ENCODE assay signal across 23 mouse cellular contexts in the genomic region with DNA sequence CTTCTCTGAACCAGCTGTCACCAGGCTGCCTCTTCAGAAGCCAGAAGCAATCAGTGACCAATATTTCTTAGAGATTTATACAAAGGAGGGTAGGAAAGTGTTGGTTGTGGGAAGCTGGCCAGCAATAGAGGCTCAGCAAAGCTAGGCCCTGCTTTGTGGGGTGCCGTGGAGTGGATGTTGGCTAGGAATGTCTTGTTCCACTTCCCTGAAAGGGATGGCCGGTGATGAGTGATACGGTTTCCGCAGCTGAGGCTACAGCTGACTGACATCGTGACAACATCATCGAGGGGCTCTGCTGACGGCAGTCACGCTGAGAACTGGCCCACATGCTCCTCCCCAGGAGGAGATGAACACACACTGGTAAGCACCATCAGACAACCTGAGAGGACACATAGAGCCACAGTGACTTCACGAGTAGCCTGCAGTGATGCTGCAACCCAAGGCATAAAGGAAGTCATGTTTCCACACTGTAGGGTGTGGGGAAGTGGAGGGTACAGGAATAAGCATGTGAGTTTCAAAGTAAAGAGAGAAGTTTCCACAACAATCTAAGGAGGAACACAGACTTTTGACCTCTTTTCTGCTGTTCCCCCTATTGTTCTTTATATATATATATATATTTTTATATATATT.
A peak's percentile ranks its signal among the peaks of the same experiment; 100 is the strongest.
DNase-seq lines count a peak whose midpoint lies in the region; ATAC-seq and TF ChIP-seq lines count a peak whose summit lies in the region.
"Had no signal": no experiment of that assay in that cellular context is flagged by ENCODE, and none has a peak within 500 bp of the region (broad histone marks: within the 10 kb centered on the region; RNA-seq: fewer than 3 reads in every experiment).

No protein-coding gene starts in this region.

- DNase-seq in hindbrain, embryonic 14.5 days (ENCODE audit: low spot score): no peak
- no peak for DNase-seq in hindbrain, embryonic 10.5 days (ENCODE audit: low spot score)
- peak; percentile 28 for DNase-seq in lung, postnatal 0 days (ENCODE audit: low spot score)
- no peak for DNase-seq in lung, adult 2 months
- DNase-seq in T-cell, adult 2 months (ENCODE audit: low spot score): no peak
- DNase-seq in urinary bladder, adult 2 months (ENCODE audit: low spot score): no peak
- DNase-seq: B cell, adult 2 months; cerebellum, adult 8-10 months; gastrocnemius, postnatal 36 days; heart, postnatal 14 days; kidney, adult 11 months; left cerebral cortex, postnatal 4 days; spleen, adult 18-20 months had no signal

- H3K4me2 ChIP-seq in hindbrain, embryonic 14.5 days (replicated peaks): no peak overlapping the region
- no peak overlapping the region for H3K4me2 ChIP-seq in lung, postnatal 0 days (replicated peaks; ENCODE audit: low read depth, low read length)
- H3K4me2 ChIP-seq: forebrain, embryonic 13.5 days; heart, embryonic 12.5 days; hindbrain, embryonic 15.5 days; liver, embryonic 12.5 days; midbrain, embryonic 12.5 days had no signal

- no peak overlapping the region for H3K9ac ChIP-seq in hindbrain, embryonic 14.5 days
- no peak overlapping the region for H3K9ac ChIP-seq in lung, postnatal 0 days (replicated peaks; ENCODE audit: low read depth)
- H3K9ac ChIP-seq: forebrain, embryonic 13.5 days; heart, embryonic 12.5 days; hindbrain, embryonic 15.5 days; liver, embryonic 12.5 days; midbrain, embryonic 12.5 days had no signal

- ATAC-seq in hindbrain, embryonic 14.5 days (ENCODE audit: low FRiP score): 0 out of 2 replicates have a peak, but pooled peaks have one; percentile 46
- ATAC-seq in lung, postnatal 0 days: peak; percentile 11; the same call in 1 of the 2 replicates
- peak; percentile 62 to 71; a peak in 3 of 4 replicates for ATAC-seq in hematopoietic stem cell, adult 5-6 weeks (replicated peaks in 1 of 2; ENCODE audit: insufficient read depth in 1 of 2, low FRiP score in 2 of 2, low TSS enrichment in 1 of 2, low read depth in 1 of 2, poor library complexity in 2 of 2, severe bottlenecking in 2 of 2)
- peak; percentile 50; the same call in 1 of the 2 replicates for ATAC-seq in neutrophil, adult 5-6 weeks (ENCODE audit: extremely low read depth, insufficient number of reproducible peaks, low FRiP score, poor library complexity, severe bottlenecking)
- ATAC-seq: forebrain, embryonic 13.5 days; liver, embryonic 12.5 days had no signal

- 0 out of 2 replicates have a peak, but pooled peaks cover 7% of the 10 kb centered on the region for H3K4me1 ChIP-seq in hindbrain, embryonic 14.5 days (replicated peaks; ENCODE audit: control insufficient read depth, insufficient read depth, low read length)
- H3K4me1 ChIP-seq in hindbrain, embryonic 10.5 days (replicated peaks): 0 out of 2 replicates have a peak, but pooled peaks cover 5% of the 10 kb centered on the region
- H3K4me1 ChIP-seq in lung, postnatal 0 days (ENCODE audit: insufficient read depth, low read depth, low read length): no peaks in the 10 kb centered on the region
- H3K4me1 ChIP-seq in lung, adult 2 months (ENCODE audit: control insufficient read depth, insufficient read depth, low read length): no peaks in the 10 kb centered on the region
- H3K4me1 ChIP-seq: forebrain, embryonic 13.5 days; hindbrain, embryonic 15.5 days; liver, embryonic 12.5 days; midbrain, embryonic 12.5 days had no signal

- H3K36me3 ChIP-seq in hindbrain, embryonic 14.5 days (replicated peaks; ENCODE audit: control insufficient read depth, insufficient read depth): no peaks in the 10 kb centered on the region
- H3K36me3 ChIP-seq in hindbrain, embryonic 10.5 days: no peaks in the 10 kb centered on the region
- H3K36me3 ChIP-seq in lung, postnatal 0 days (ENCODE audit: insufficient read depth, low read length): no peaks in the 10 kb centered on the region
- H3K36me3 ChIP-seq: heart, embryonic 12.5 days; hindbrain, embryonic 15.5 days; liver, embryonic 12.5 days; midbrain, embryonic 12.5 days had no signal

- 75% methylated on average over 9 of the region's 9 CpGs for WGBS in hindbrain, embryonic 14.5 days
- WGBS in hindbrain, embryonic 10.5 days: 87% methylated on average over 9 of the region's 9 CpGs
- WGBS in lung, postnatal 0 days: 67% methylated on average over 9 of the region's 9 CpGs
- 78% methylated on average over 9 of the region's 9 CpGs for WGBS in lung, adult 2 months

- H3K27ac ChIP-seq in hindbrain, embryonic 14.5 days: no peak overlapping the region
- no peak overlapping the region for H3K27ac ChIP-seq in hindbrain, embryonic 10.5 days
- no peak overlapping the region for H3K27ac ChIP-seq in lung, postnatal 0 days (ENCODE audit: low read length)
- H3K27ac ChIP-seq: forebrain, embryonic 13.5 days; hindbrain, embryonic 15.5 days; kidney, postnatal 0 days; left cerebral cortex, adult 2 months; liver, embryonic 12.5 days; midbrain, embryonic 12.5 days had no signal

- no peak for TF ChIP-seq EP300 in lung, postnatal 0 days (IDR thresholded peaks at IDR 0.05)

- no peak for TF ChIP-seq POLR2A in lung, adult 2 months (IDR thresholded peaks at IDR 0.05; ENCODE audit: borderline replicate concordance, extremely low read depth, low read depth, low read length)

- H3K4me3 ChIP-seq in hindbrain, embryonic 14.5 days (replicated peaks; ENCODE audit: low read length): no peak overlapping the region
- H3K4me3 ChIP-seq in hindbrain, embryonic 10.5 days: no peak overlapping the region
- H3K4me3 ChIP-seq in lung, postnatal 0 days (ENCODE audit: low read depth, low read length): no peak overlapping the region
- H3K4me3 ChIP-seq in lung, adult 2 months (replicated peaks; ENCODE audit: extremely low read depth, low read depth, low read length): no peak overlapping the region
- H3K4me3 ChIP-seq: forebrain, embryonic 13.5 days; heart, embryonic 12.5 days; hindbrain, embryonic 15.5 days; left cerebral cortex, adult 2 months; liver, embryonic 12.5 days; midbrain, embryonic 12.5 days; myocyte had no signal

- TF ChIP-seq CTCF in lung, postnatal 0 days (IDR thresholded peaks at IDR 0.05): no peak
- no peak for TF ChIP-seq CTCF in lung, adult 2 months (IDR thresholded peaks at IDR 0.05; ENCODE audit: insufficient read depth, low read length)

- peaks cover 12% of the 10 kb centered on the region for H3K9me3 ChIP-seq in hindbrain, embryonic 14.5 days (ENCODE audit: control insufficient read depth, low read length)
- H3K9me3 ChIP-seq in hindbrain, embryonic 10.5 days: peaks cover 10% of the 10 kb centered on the region; the same call in 1 of the 2 replicates
- no peaks in the 10 kb centered on the region for H3K9me3 ChIP-seq in lung, postnatal 0 days (ENCODE audit: low read length)
- H3K9me3 ChIP-seq: hindbrain, embryonic 15.5 days; liver, embryonic 12.5 days had no signal

- no peaks in the 10 kb centered on the region for H3K27me3 ChIP-seq in hindbrain, embryonic 14.5 days (ENCODE audit: control insufficient read depth, insufficient read depth, low read length)
- H3K27me3 ChIP-seq in hindbrain, embryonic 10.5 days (ENCODE audit: insufficient read depth, poor library complexity, severe bottlenecking): no peaks in the 10 kb centered on the region
- no peaks in the 10 kb centered on the region for H3K27me3 ChIP-seq in lung, postnatal 0 days (replicated peaks; ENCODE audit: insufficient read depth, low read length)
- H3K27me3 ChIP-seq: forebrain, embryonic 13.5 days; heart, embryonic 12.5 days; hindbrain, embryonic 15.5 days; liver, embryonic 12.5 days; midbrain, embryonic 12.5 days had no signal

Comparison
In these comparisons a context has a peak if more than half of its experiments do, and no peak if none do; other contexts are left out.
1. ATAC-seq: peak in every context shown above with its lines; median percentile 66 in hematopoietic stem cell, adult 5-6 weeks; 50 in neutrophil, adult 5-6 weeks; 46 in hindbrain, embryonic 14.5 days; 11 in lung, postnatal 0 days.